Mouse (Mus musculus): ENCODE measurements around the gene Fcgrt.
A peak's percentile ranks its signal among the peaks of the same experiment; 100 is the strongest.
"Not testable (repeated sequence)": the region's sequence is repeated elsewhere in the genome, so short reads cannot be mapped to it uniquely, and the experiment has no call there.

Gene Fcgrt

GRCm38 (mm10) chr7:45110089-45110488 is 6.4 kb upstream of the Fcgrt start:
- DNase-seq (ENCODE audit: low read depth) = not testable (repeated sequence)

GRCm38 (mm10) chr7:45107052-45107645 is 3.5 kb upstream of the Fcgrt start:
- DNase-seq (ENCODE audit: low read depth) = no peak

- no peak for DNase-seq (ENCODE audit: low read depth)
Observed at GRCm38 (mm10) chr7:45106441-45106840, 2.8 kb upstream of the Fcgrt start.

- no peak for DNase-seq (ENCODE audit: low read depth)
Observed at GRCm38 (mm10) chr7:45105491-45105890, 1.8 kb upstream of the Fcgrt start.

GRCm38 (mm10) chr7:45104941-45105340 is 1.3 kb upstream of the Fcgrt start:
- no peak for DNase-seq (ENCODE audit: low read depth)

- no peak for DNase-seq (ENCODE audit: low read depth)
Observed at GRCm38 (mm10) chr7:45102940-45103585, 588 bp downstream of the Fcgrt start.

GRCm38 (mm10) chr7:45102441-45102840 is 1.2 kb downstream of the Fcgrt start:
- DNase-seq (ENCODE audit: low read depth) = no peak

- DNase-seq (ENCODE audit: low read depth) = no peak
Observed at GRCm38 (mm10) chr7:45100046-45100445, 3.6 kb downstream of the Fcgrt start.

- DNase-seq (ENCODE audit: low read depth) = peak; percentile 70
Observed at GRCm38 (mm10) chr7:45098541-45099240, 5.0 kb downstream of the Fcgrt start.

GRCm38 (mm10) chr7:45097479-45097878 is 6.2 kb downstream of the Fcgrt start:
- no peak for DNase-seq (ENCODE audit: low read depth)

GRCm38 (mm10) chr7:45095965-45096364 is 7.7 kb downstream of the Fcgrt start:
- not testable (repeated sequence) for DNase-seq (ENCODE audit: low read depth)

- DNase-seq (ENCODE audit: low read depth) = no peak
Observed at GRCm38 (mm10) chr7:45095367-45095766, 8.3 kb downstream of the Fcgrt start.

GRCm38 (mm10) chr7:45094121-45094520 is 9.5 kb downstream of the Fcgrt start:
- DNase-seq (ENCODE audit: low read depth) = no peak

GRCm38 (mm10) chr7:45093516-45093905 is 10.1 kb downstream of the Fcgrt start:
- no peak for DNase-seq (ENCODE audit: low read depth)

GRCm38 (mm10) chr7:45092828-45093515 is 10.7 kb downstream of the Fcgrt start:
- DNase-seq (ENCODE audit: low read depth) = no peak

GRCm38 (mm10) chr7:45092048-45092447 is 11.6 kb downstream of the Fcgrt start, which contains the start of gene Rcn3:
TSS of gene Rcn3 (minus strand) at chr7:45092221.
- DNase-seq (ENCODE audit: low read depth) = no peak

GRCm38 (mm10) chr7:45091001-45091990 is 12.4 kb downstream of the Fcgrt start:
- DNase-seq (ENCODE audit: low read depth) = no peak

- DNase-seq (ENCODE audit: low read depth) = no peak
Observed at GRCm38 (mm10) chr7:45090251-45090977, 13.2 kb downstream of the Fcgrt start.

- no peak for DNase-seq (ENCODE audit: low read depth)
Observed at GRCm38 (mm10) chr7:45088597-45088996, 15.1 kb downstream of the Fcgrt start.

- no peak for DNase-seq (ENCODE audit: low read depth)
Observed at GRCm38 (mm10) chr7:45086084-45086483, 17.6 kb downstream of the Fcgrt start.
